Mouse (Mus musculus): ENCODE measurements around the gene Dvl3. TPM values are rescaled to one million over a fixed set of nuclear protein-coding genes. Genes with fewer than 3 reads are reported as not detected.
A peak's percentile ranks its signal among the peaks of the same experiment; 100 is the strongest.

Dvl3 gene
- total and polyA plus RNA-seq, 2 experiments from 2014 or later = 25.8 to 28.6 TPM

- Histone ChIP-seq H3K9ac (no peak overlapping the region), H3K27ac (ENCODE audit: low read depth, low read length) (no peak overlapping the region), H3K27me3 (ENCODE audit: insufficient read depth, low read length) (no peaks in the 10 kb centered on the region), H3K9me3 (ENCODE audit: low read length) (no peaks in the 10 kb centered on the region), H3K36me3 (ENCODE audit: insufficient read depth) (peaks cover 67% of the 10 kb centered on the region), H3K4me3 (ENCODE audit: low read depth, low read length) (no peak overlapping the region), H3K4me1 (ENCODE audit: insufficient read depth) (peaks cover 19% of the 10 kb centered on the region), H3K4me2 (ENCODE audit: low read depth) (no peak overlapping the region)
- DNase-seq (no peak), ATAC-seq (no peak)
- WGBS = 88% methylated on average over 4 of the region's 4 CpGs
- TF ChIP-seq CTCF (IDR thresholded peaks at IDR 0.05; ENCODE audit: low read depth) = no peak
Observed at GRCm38 (mm10) chr16:20540438-20540837, 23.7 kb downstream of the Dvl3 start.

DNA sequence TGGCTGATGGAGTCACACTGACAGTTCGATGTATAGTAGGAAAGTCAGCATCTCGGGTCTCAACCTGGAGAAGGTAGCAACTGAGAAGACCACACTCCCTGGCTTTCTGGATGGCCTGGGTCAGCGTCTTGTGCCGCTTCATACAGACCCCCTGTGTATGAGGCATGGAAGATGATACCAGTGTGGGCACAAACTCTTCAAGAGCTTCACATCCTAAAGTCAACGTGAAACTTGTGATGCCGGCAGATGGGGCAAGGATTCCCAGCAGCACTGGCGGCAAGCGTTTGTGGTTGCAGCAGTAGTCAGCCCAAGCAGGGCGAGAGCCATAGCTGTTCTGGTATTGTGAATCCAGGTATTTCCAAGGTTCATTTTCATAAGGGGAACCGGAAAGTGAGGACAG, 28.9 kb downstream of the Dvl3 start:
- Histone ChIP-seq H3K9ac (no peak overlapping the region), H3K4me3 (ENCODE audit: low read depth, low read length) (no peak overlapping the region), H3K27me3 (ENCODE audit: insufficient read depth, low read length) (no peaks in the 10 kb centered on the region), H3K4me1 (ENCODE audit: insufficient read depth) (peaks cover 3% of the 10 kb centered on the region; the same call in 1 of the 2 replicates), H3K4me2 (ENCODE audit: low read depth) (no peak overlapping the region), H3K9me3 (ENCODE audit: low read length) (no peaks in the 10 kb centered on the region), H3K27ac (ENCODE audit: low read depth, low read length) (no peak overlapping the region), H3K36me3 (ENCODE audit: insufficient read depth) (peaks cover 53% of the 10 kb centered on the region)
- TF ChIP-seq CTCF (IDR thresholded peaks at IDR 0.05; ENCODE audit: low read depth) = no peak
- 88% methylated on average over 10 of the region's 10 CpGs for WGBS
- DNase-seq (no peak), ATAC-seq (no peak)

GRCm38 (mm10) chr16:20547423-20547822, 30.6 kb downstream of the Dvl3 start:
- Histone ChIP-seq H3K9me3 (ENCODE audit: low read length) (no peaks in the 10 kb centered on the region), H3K36me3 (ENCODE audit: insufficient read depth) (peaks cover 52% of the 10 kb centered on the region), H3K4me2 (ENCODE audit: low read depth) (peak overlapping the region; percentile 91; the same call in 1 of the 2 replicates), H3K9ac (no peak overlapping the region), H3K27ac (ENCODE audit: low read depth, low read length) (no peak overlapping the region), H3K27me3 (ENCODE audit: insufficient read depth, low read length) (no peaks in the 10 kb centered on the region), H3K4me3 (ENCODE audit: low read depth, low read length) (no peak overlapping the region), H3K4me1 (ENCODE audit: insufficient read depth) (peaks cover 3% of the 10 kb centered on the region; the same call in 1 of the 2 replicates)
- TF ChIP-seq CTCF (IDR thresholded peaks at IDR 0.05; ENCODE audit: low read depth) = no peak
- ATAC-seq (no peak), DNase-seq (no peak)
- WGBS = 53% methylated on average over 5 of the region's 5 CpGs

DNA sequence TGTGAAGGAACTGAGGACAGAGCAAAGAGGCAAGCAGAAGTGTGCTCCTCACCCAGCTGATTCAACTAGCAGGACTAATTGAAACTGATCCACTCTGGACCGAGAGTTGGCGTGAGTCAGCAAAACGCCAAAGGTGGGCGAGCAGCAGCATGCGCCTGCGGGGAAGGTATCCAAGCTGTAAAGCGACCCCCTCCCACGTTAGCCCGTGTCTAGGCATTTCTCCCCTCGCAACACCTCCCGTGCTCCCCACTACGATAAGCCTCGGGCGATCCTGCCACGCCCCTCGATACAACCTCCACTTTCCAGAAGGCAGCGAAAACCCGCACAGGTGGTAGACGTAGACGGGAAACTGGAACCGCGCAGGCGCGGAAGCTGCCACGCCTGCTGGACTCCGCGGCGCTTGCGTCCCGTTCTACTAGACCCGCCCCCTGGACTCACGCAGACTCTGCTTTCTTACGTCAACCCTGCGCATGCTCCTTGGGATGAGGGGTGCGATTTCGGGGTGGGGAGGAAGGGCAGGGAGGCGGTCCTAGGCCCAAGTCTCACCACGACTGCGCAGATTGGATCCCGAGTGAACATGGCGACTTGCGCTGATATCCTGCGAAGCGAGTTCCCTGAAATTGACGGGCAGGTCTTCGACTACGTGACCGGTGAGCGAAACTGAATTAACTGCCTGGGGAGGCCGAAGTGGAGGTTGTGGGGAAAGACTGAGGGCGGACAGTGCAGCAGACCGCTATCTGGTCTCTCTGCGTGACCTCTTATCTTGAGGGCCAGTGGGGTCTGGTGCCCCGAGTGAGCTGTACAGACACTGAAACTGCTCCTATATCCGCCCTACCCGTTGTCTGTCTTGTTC, 31.5 kb downstream of the Dvl3 start, which contains the start of gene Abcf3:
Gene Abcf3, plus strand, starts transcription at position 482 of the 853 bp plus-strand sequence.
- peak within 1 kb of the TSS; percentile 91 for H3K4me2 ChIP-seq (ENCODE audit: low read depth)
- under 1% methylated on average over 54 of the region's 56 CpGs for WGBS
- peaks cover 3% of the 10 kb centered on the region; the same call in 1 of the 2 replicates for H3K4me1 ChIP-seq (ENCODE audit: insufficient read depth)
- peaks cover 54% of the 10 kb centered on the region for H3K36me3 ChIP-seq (ENCODE audit: insufficient read depth)
- H3K27ac ChIP-seq (ENCODE audit: low read depth, low read length) = peak within 1 kb of the TSS; percentile 66
- ATAC-seq (peak; percentile 100), DNase-seq (peak; percentile 100)
- H3K4me3 ChIP-seq (ENCODE audit: low read depth, low read length) = peak within 1 kb of the TSS; percentile 92
- peak within 1 kb of the TSS; percentile 73 for H3K9ac ChIP-seq
- TF ChIP-seq CTCF (IDR thresholded peaks at IDR 0.05; ENCODE audit: low read depth) = peak; percentile 15; the same call in 1 of the 2 replicates
- no peaks in the 10 kb centered on the region for H3K27me3 ChIP-seq (ENCODE audit: insufficient read depth, low read length)
- no peaks in the 10 kb centered on the region for H3K9me3 ChIP-seq (ENCODE audit: low read length)

GRCm38 (mm10) chr16:20549161-20549560, 32.4 kb downstream of the Dvl3 start:
- H3K27ac ChIP-seq (ENCODE audit: low read depth, low read length) = no peak overlapping the region
- peak overlapping the region; percentile 91 for H3K4me2 ChIP-seq (ENCODE audit: low read depth)
- ATAC-seq (no peak), DNase-seq (no peak)
- H3K9ac ChIP-seq = peak overlapping the region; percentile 73
- no peaks in the 10 kb centered on the region for H3K27me3 ChIP-seq (ENCODE audit: insufficient read depth, low read length)
- H3K36me3 ChIP-seq (ENCODE audit: insufficient read depth) = peaks cover 54% of the 10 kb centered on the region
- H3K4me1 ChIP-seq (ENCODE audit: insufficient read depth) = peaks cover 3% of the 10 kb centered on the region; the same call in 1 of the 2 replicates
- 49% methylated on average over 9 of the region's 9 CpGs for WGBS
- TF ChIP-seq CTCF (IDR thresholded peaks at IDR 0.05; ENCODE audit: low read depth) = no peak
- H3K9me3 ChIP-seq (ENCODE audit: low read length) = no peaks in the 10 kb centered on the region
- peak overlapping the region; percentile 92 for H3K4me3 ChIP-seq (ENCODE audit: low read depth, low read length)

GRCm38 (mm10) chr16:20551691-20552090, 34.9 kb downstream of the Dvl3 start:
- Histone ChIP-seq H3K4me1 (ENCODE audit: insufficient read depth) (peaks cover 3% of the 10 kb centered on the region; the same call in 1 of the 2 replicates), H3K27me3 (ENCODE audit: insufficient read depth, low read length) (no peaks in the 10 kb centered on the region), H3K4me2 (ENCODE audit: low read depth) (no peak overlapping the region), H3K4me3 (ENCODE audit: low read depth, low read length) (no peak overlapping the region), H3K36me3 (ENCODE audit: insufficient read depth) (peaks cover 54% of the 10 kb centered on the region), H3K9ac (no peak overlapping the region), H3K9me3 (ENCODE audit: low read length) (no peaks in the 10 kb centered on the region), H3K27ac (ENCODE audit: low read depth, low read length) (no peak overlapping the region)
- WGBS = 95% methylated on average over 5 of the region's 5 CpGs
- DNase-seq (no peak), ATAC-seq (no peak)
- TF ChIP-seq CTCF (IDR thresholded peaks at IDR 0.05; ENCODE audit: low read depth) = no peak

DNA sequence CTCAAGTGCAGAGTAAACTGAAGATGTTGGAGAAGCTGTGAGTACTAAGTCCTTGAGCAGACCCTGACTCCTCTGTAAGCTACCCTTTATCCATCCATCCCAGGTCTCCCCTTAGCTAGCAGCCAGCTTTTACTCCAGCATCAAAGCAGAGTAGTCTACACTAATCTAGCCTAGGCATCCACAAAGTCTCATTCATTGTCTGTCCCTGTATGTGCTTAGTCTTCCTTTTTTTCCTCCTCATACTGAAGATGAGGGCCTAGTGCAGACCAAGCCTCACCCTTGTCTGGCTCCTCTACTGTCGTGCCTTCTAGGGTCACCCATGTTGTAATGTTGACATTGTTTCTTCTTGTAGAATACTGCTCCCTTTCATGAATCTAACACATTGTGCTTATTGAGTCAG, 35.8 kb downstream of the Dvl3 start:
- Histone ChIP-seq H3K27me3 (ENCODE audit: insufficient read depth, low read length) (no peaks in the 10 kb centered on the region), H3K4me1 (ENCODE audit: insufficient read depth) (peaks cover 3% of the 10 kb centered on the region; the same call in 1 of the 2 replicates), H3K4me2 (ENCODE audit: low read depth) (no peak overlapping the region), H3K9ac (no peak overlapping the region), H3K9me3 (ENCODE audit: low read length) (no peaks in the 10 kb centered on the region), H3K36me3 (ENCODE audit: insufficient read depth) (peaks cover 58% of the 10 kb centered on the region), H3K27ac (ENCODE audit: low read depth, low read length) (no peak overlapping the region), H3K4me3 (ENCODE audit: low read depth, low read length) (no peak overlapping the region)
- TF ChIP-seq CTCF (IDR thresholded peaks at IDR 0.05; ENCODE audit: low read depth) = no peak
- ATAC-seq (no peak), DNase-seq (no peak)
- 92% methylated on average over 1 of the region's 1 CpGs for WGBS
